Mouse (Mus musculus) G1E (cell line): ENCODE data around the gene Traf3. TPM values are rescaled to one million over a fixed set of nuclear protein-coding genes. Genes with fewer than 3 reads are reported as not detected.

ENCODE experiments used
- ATAC-seq: 2 replicates; pipeline ENCODE4 v1.8.0; 2016; ENCODE audit warnings: mild to moderate bottlenecking; ENCODE audit not compliant: insufficient number of reproducible peaks, poor library complexity, low FRiP score, severe bottlenecking; ENCODE audit errors: extremely low read depth
- DNase-seq: peaks from one replicate; pipeline ENCODE4 v3.0.0; 2012; ENCODE audit warnings: low spot score
- H3K27me3 ChIP-seq: 2 replicates; pipeline ENCODE4 v1.6.1; 2012; ENCODE audit warnings: mild to moderate bottlenecking, low read length, inconsistent platforms; ENCODE audit not compliant: insufficient read depth
- H3K36me3 ChIP-seq: replicated peaks from 2 replicates; pipeline ENCODE3; 2012; ENCODE audit warnings: mild to moderate bottlenecking, inconsistent platforms
- H3K4me1 ChIP-seq: 2 replicates; pipeline ENCODE4 v1.6.1; 2012; ENCODE audit warnings: low read depth, low read length, inconsistent platforms, mixed read lengths; ENCODE audit not compliant: insufficient read depth
- H3K4me3 ChIP-seq: 2 replicates; pipeline ENCODE4 v1.5.1; 2012; ENCODE audit warnings: low read depth, mild to moderate bottlenecking, inconsistent platforms, low read length, moderate library complexity, mixed read lengths
- H3K9me3 ChIP-seq: replicated peaks from 2 replicates; pipeline ENCODE4 v1.6.1; 2012; ENCODE audit warnings: inconsistent platforms
- CTCF ChIP-seq: IDR thresholded peaks from 2 replicates; pipeline ENCODE4 v1.5.1; 2012; ENCODE audit warnings: low read depth, low read length, inconsistent platforms, mixed read lengths
- GATA1 ChIP-seq: IDR thresholded peaks from 2 replicates; pipeline ENCODE4 v1.6.1; 2012; ENCODE audit warnings: borderline replicate concordance, low read length, inconsistent platforms, mixed read lengths
- GATA2 ChIP-seq: IDR thresholded peaks from 2 replicates; pipeline ENCODE4 v1.6.1; 2012; ENCODE audit warnings: low read depth, low read length, inconsistent platforms, borderline replicate concordance
- POLR2AphosphoS5 ChIP-seq: IDR thresholded peaks from 2 replicates; pipeline ENCODE4 v1.6.1; 2012; ENCODE audit warnings: low read depth, low read length, inconsistent platforms; ENCODE audit not compliant: insufficient replicate concordance
- TAL1 ChIP-seq: conservative IDR thresholded peaks from 2 replicates; pipeline ENCODE4 v1.6.1; 2012; ENCODE audit warnings: low read depth, low read length, inconsistent platforms, mixed read lengths
- polyA plus RNA-seq: library from polyadenylated mRNA; stranded (reverse); fragments of >175 nt; gene quantifications from 2 replicates; pipeline ENCODE4 v1.2.3, GENCODE M21; 2012
- total RNA-seq, 2 experiments: library from RNA; stranded (forward) in 1 of 2; stranded (reverse) in 1 of 2; fragments of 200-1000 nt in 1 of 2; fragments of >200 nt in 1 of 2; fragmentation: Nextera tagmentation in 1 of 2; gene quantifications; 2 replicates each; pipeline ENCODE4 v1.2.3; 2014 to 2017

Traf3 gene
- total RNA-seq (2014; fragmentation: Nextera tagmentation) (not detected in 2 replicates), total RNA-seq (2017) (0.16 and 0.35 TPM in 2 replicates), polyA plus RNA-seq (not detected in 2 replicates)

DNA sequence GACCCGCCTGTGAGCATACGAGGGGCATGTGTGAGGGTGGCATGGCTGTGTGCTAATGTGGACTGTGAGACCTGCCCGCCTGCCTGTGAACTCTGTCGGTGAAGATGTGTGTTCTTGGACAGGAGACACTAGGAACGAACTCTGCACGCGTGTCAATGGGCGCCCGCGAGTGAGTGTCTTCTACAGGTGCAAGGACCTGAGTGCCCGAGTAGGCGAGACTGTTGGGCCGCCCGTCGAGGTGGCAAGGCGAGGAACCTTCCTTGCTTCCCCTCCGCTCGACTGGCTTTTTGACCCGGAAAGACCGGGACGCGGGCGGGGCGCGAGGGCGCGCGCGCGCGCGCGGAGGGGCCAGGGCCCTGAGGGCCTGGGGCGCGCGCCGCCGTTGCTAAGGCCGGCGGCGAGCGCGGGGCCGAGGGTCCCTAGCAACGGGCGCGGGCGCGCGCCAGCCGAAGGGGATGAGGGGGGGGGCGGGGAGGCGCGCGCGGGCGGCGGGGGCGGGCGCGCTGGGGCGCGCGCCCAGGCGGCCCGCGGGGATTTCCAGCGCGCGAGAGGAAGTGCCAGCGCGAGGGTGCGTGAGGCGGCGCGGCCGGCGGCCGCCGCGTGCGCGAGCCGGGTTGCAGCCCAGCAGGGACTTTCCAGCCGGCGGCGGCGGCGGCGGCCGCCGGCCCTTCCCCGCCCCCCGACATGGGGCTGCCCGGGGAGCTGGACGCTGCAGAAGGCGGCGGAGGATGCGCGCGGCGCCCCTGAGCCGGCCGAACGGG is at the start of gene Traf3:
Gene Traf3, plus strand, starts transcription at position 540 of the 761 bp plus-strand sequence.
- no peaks in the 10 kb centered on the region for H3K4me1 ChIP-seq
- peaks cover 37% of the 10 kb centered on the region for H3K27me3 ChIP-seq
- ATAC-seq = no peak
- no peak for DNase-seq
- TF ChIP-seq GATA1 = no peak
- TF ChIP-seq CTCF = no peak
- TF ChIP-seq POLR2AphosphoS5 = no peak
- TF ChIP-seq TAL1 = no peak
- no peak for TF ChIP-seq GATA2
- H3K9me3 ChIP-seq = peaks cover 10% of the 10 kb centered on the region
- H3K4me3 ChIP-seq = no peak within 1 kb of the TSS; the same call in 1 of the 2 replicates
- no peaks in the 10 kb centered on the region for H3K36me3 ChIP-seq

DNA sequence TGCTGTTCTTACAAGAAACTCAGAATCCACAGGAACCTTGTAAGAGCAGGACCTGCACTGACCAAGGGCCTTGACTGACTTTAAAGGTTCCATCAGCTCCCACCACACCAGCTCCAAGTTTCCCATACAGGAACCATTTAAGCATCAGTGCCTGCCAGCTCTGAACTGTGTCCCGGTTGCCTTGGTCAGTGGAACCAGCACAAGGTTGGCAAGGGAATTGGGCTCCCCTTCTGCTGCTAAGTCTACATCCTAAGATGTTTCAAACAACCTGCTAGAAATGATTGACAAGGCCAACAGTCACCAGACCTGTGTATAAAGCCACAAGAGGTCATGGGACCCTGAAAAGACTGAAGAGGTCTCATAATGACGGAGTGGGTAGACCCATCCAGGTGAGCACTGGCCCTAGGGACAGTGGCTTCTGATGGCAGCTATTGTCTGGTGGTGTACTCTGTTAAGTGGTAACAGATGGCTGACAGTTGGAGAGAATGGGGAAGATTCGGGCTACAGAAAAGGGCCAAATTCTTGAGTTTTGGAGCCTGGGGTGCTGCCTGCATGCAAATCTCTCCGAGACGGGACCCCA is 46.6 kb upstream of the Traf3 start:
- Histone ChIP-seq H3K4me3 (no peak overlapping the region), H3K4me1 (peaks cover 21% of the 10 kb centered on the region), H3K36me3 (peaks cover 83% of the 10 kb centered on the region), H3K9me3 (peaks cover 9% of the 10 kb centered on the region), H3K27me3 (no peaks in the 10 kb centered on the region)
- ATAC-seq = no peak
- DNase-seq = no peak
- TF ChIP-seq GATA1 (no peak), CTCF (no peak), POLR2AphosphoS5 (no peak), GATA2 (no peak)

DNA sequence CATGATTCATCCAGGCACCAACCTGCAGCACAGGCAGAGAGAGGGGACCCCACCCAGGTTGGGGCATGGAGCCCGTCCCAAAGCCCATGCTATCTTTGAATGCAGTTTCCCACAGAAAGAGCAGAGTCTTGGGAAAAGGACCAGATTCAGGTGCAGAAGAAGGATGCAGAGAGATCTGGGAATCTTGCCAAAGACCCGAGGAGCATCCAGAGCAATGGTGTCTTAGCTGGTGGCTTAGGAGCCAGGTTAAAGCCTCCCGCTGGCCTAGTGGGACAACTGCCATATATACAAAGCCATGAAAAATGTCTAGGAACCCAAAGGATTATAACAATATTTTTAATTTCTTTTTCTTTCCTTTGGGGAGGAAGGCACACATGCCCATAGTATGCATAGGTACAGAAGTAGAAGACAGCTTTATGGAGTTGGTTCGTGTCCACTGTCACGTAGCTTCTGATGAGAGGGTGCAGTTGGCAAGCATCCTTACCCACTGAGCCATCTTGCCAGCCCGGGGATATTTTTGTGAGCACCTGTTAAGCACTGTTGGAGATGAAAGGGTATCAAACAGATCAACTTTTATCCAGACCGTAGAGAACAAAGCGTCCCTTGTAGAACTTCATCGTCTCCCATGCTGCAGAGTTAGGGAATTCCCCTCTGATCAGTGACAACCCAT is 45.1 kb upstream of the Traf3 start:
- H3K4me3 ChIP-seq = no peak overlapping the region
- no peak for ATAC-seq
- peaks cover 9% of the 10 kb centered on the region for H3K9me3 ChIP-seq
- TF ChIP-seq GATA1 (no peak), TAL1 (no peak), POLR2AphosphoS5 (no peak; the same call in 1 of the 2 replicates), GATA2 (no peak), CTCF (no peak)
- peaks cover 14% of the 10 kb centered on the region for H3K4me1 ChIP-seq
- H3K36me3 ChIP-seq = peaks cover 69% of the 10 kb centered on the region
- no peaks in the 10 kb centered on the region for H3K27me3 ChIP-seq
- DNase-seq = no peak

DNA sequence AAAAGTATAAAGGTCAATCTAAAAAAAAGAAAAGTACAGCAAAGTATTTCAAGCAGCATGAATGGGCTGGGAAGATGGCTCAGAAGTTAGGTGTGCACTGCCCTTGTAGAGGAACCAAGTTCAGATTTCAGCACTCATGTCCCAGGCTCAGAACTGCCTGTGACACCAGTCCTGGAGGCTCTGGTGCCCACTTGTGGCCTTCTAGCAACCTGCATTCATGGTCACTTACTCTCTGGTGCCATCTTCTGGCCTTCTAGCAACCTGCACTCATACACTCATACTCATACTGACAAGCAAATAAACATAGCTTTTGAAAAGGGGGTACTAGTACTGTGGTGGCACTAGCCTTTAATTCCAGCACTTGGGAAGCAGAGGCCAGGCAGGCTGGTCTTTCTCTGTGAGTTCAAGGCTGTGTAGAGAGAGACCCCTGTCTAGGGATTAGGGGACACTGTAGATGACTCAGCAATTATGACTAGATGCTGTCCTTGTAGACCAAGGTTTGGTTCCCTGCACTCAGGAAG is 43.8 kb upstream of the Traf3 start:
- ATAC-seq (peak; percentile 45), DNase-seq (no peak)
- peaks cover 56% of the 10 kb centered on the region for H3K36me3 ChIP-seq

DNA sequence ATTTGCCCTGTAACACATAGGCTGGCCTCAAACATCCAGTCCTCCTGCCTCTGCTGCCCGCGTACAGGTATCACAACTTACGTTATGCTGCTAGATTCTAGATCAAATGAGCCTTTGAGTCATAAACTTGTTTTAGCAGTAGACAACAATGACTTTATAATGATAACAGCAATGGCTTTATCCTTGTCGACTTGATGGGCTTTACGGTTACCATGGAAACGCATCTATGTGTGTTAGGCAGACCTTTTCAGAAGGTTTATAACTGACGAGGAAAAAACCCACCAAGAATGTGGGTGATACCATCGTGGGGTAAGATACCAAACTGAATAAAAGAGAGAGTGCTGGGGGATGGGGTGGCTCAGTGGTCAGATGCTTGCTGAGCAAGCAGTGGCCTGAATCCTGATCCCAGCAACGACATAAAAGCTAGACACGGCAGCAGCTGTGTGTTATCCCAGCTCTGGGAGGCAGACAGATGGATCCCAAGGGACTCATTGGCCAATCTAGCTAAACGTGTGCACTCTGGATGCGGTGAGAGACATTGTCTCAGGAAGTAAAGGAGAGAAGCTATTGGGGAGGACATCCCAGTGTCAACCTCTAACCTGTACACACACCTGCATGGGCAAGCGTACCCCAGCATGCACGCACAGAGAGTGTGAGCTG is 41.4 kb upstream of the Traf3 start:
- Histone ChIP-seq H3K4me3 (no peak overlapping the region), H3K9me3 (peaks cover 9% of the 10 kb centered on the region), H3K4me1 (no peaks in the 10 kb centered on the region), H3K36me3 (peaks cover 33% of the 10 kb centered on the region), H3K27me3 (peaks cover 3% of the 10 kb centered on the region; the same call in 1 of the 2 replicates)
- TF ChIP-seq GATA1 = no peak
- 0 out of 2 replicates have a peak, but pooled peaks have one; percentile 5 for TF ChIP-seq GATA2
- ATAC-seq = no peak
- DNase-seq = no peak

More for the DNA sequence above, 43.8 kb upstream of the Traf3 start:
- Histone ChIP-seq H3K4me3 (no peak overlapping the region), H3K9me3 (peaks cover 9% of the 10 kb centered on the region), H3K27me3 (no peaks in the 10 kb centered on the region), H3K4me1 (peaks cover 8% of the 10 kb centered on the region; the same call in 1 of the 2 replicates)
- no peak for TF ChIP-seq TAL1
- TF ChIP-seq CTCF = peak; percentile 64; the same call in 1 of the 2 replicates
- no peak for TF ChIP-seq POLR2AphosphoS5

DNA sequence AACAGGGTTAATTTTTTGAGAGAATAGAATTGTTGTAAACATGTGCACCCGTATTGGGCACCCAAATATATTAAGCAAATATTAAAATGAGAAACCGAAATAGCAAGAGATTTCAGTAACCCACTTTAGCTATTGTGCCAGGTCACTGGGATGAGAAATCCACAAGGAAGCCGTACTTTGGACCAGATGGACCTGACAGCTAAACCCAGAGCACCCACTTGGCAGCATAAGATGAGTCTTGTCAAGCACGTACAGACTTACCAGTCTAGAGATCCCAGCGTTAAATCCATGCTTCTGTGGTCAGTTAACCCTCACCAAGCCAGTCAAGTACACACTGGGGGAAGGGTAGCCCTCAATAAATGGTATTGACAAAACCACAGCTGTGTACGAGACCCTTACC is 40.5 kb upstream of the Traf3 start:
- DNase-seq (no peak), ATAC-seq (no peak)
- H3K4me3 ChIP-seq = no peak overlapping the region
- TF ChIP-seq POLR2AphosphoS5 = no peak
- TF ChIP-seq TAL1 = no peak
- TF ChIP-seq GATA1 = no peak
- TF ChIP-seq GATA2 = no peak
- TF ChIP-seq CTCF = no peak
- peaks cover 8% of the 10 kb centered on the region for H3K27me3 ChIP-seq
- H3K36me3 ChIP-seq = peaks cover 24% of the 10 kb centered on the region
- H3K4me1 ChIP-seq = no peaks in the 10 kb centered on the region
- peaks cover 9% of the 10 kb centered on the region for H3K9me3 ChIP-seq
